Mouse (Mus musculus) MEL (cell line): Measurements from ENCODE around the gene Vgll4. TPM values are rescaled to one million over a fixed set of nuclear protein-coding genes. Genes with fewer than 3 reads are reported as not detected.

ENCODE experiments used
- DNase-seq: peaks from one replicate; pipeline ENCODE4 v3.0.0; 2011; ENCODE audit warnings: low read depth, low spot score
- H3K27ac ChIP-seq: 2 replicates; pipeline ENCODE4 v1.5.1; 2012; ENCODE audit warnings: low read depth, mild to moderate bottlenecking, control low read depth, low read length, moderate library complexity; ENCODE audit not compliant: control insufficient read depth
- H3K27me3 ChIP-seq, 2 experiments: fragments of 150-350 bp in 1 of 2; sonication (generic) in 1 of 2; 2 replicates each; pipeline ENCODE4 v1.6.1; 2012; ENCODE audit warnings: low read length in 2 of 2, mild to moderate bottlenecking in 2 of 2, improper control_type of control experiment in 1 of 2, moderate library complexity in 1 of 2; ENCODE audit not compliant: insufficient read depth in 2 of 2, control insufficient read depth in 1 of 2
- H3K36me3 ChIP-seq, 2 experiments: 2 replicates each; pipeline ENCODE4 v1.6.1; 2012 to 2014; ENCODE audit warnings: low read length in 2 of 2, improper control_type of control experiment in 1 of 2, inconsistent platforms in 1 of 2, mild to moderate bottlenecking in 1 of 2; ENCODE audit not compliant: insufficient read depth in 2 of 2, control insufficient read depth in 1 of 2
- H3K4me1 ChIP-seq, 2 experiments: fragments of 150-350 bp in 1 of 2; sonication (generic) in 1 of 2; 2 replicates each; pipeline ENCODE4 v1.6.1; 2012; ENCODE audit warnings: low read length in 2 of 2, improper control_type of control experiment in 1 of 2, mild to moderate bottlenecking in 1 of 2; ENCODE audit not compliant: insufficient read depth in 2 of 2, control insufficient read depth in 1 of 2
- H3K4me3 ChIP-seq, 2 experiments: fragments of 150-350 bp in 1 of 2; sonication (generic) in 1 of 2; 2 replicates each; pipeline ENCODE4 v1.5.1; 2012; ENCODE audit warnings: low read depth in 2 of 2, low read length in 2 of 2, mild to moderate bottlenecking in 2 of 2, moderate library complexity in 2 of 2, control low read depth in 1 of 2, improper control_type of control experiment in 1 of 2; ENCODE audit not compliant: control insufficient read depth in 1 of 2, insufficient read depth in 1 of 2
- H3K79me2 ChIP-seq: 2 replicates; pipeline ENCODE4 v1.6.1; 2012; ENCODE audit warnings: mild to moderate bottlenecking, low read length, moderate library complexity; ENCODE audit not compliant: control insufficient read depth, poor library complexity, insufficient read depth
- H3K9ac ChIP-seq: 2 replicates; pipeline ENCODE4 v1.6.1; 2012; ENCODE audit warnings: low read depth, mild to moderate bottlenecking, control low read depth, low read length, moderate library complexity; ENCODE audit not compliant: control insufficient read depth, poor library complexity, severe bottlenecking
- H3K9me3 ChIP-seq: fragments of 150-350 bp; sonication (generic); replicated peaks from 2 replicates; pipeline ENCODE4 v1.6.1; 2012; ENCODE audit warnings: mild to moderate bottlenecking, low read length, improper control_type of control experiment, moderate library complexity; ENCODE audit not compliant: insufficient read depth
- BHLHE40 ChIP-seq: IDR thresholded peaks from 2 replicates; pipeline ENCODE4 v1.6.1; 2012; ENCODE audit warnings: low read depth, mild to moderate bottlenecking, inconsistent platforms, low read length, improper control_type of control experiment, borderline replicate concordance
- CHD2 ChIP-seq: IDR thresholded peaks from 2 replicates; pipeline ENCODE4 v1.6.1; 2011; ENCODE audit warnings: low read length, improper control_type of control experiment
- EP300 ChIP-seq, 2 experiments: IDR thresholded peaks; 2 replicates each; pipeline ENCODE4 v1.6.1; 2011; ENCODE audit warnings: improper control_type of control experiment in 2 of 2, low read length in 2 of 2, low read depth in 1 of 2, mild to moderate bottlenecking in 1 of 2
- ETS1 ChIP-seq: IDR thresholded peaks from 2 replicates; pipeline ENCODE4 v1.6.1; 2012; ENCODE audit warnings: low read depth, mild to moderate bottlenecking, inconsistent platforms, low read length, improper control_type of control experiment, moderate library complexity
- GATA1 ChIP-seq: IDR thresholded peaks from 2 replicates; pipeline ENCODE4 v1.6.1; 2011; ENCODE audit warnings: low read depth, low read length, improper control_type of control experiment
- JUND ChIP-seq: IDR thresholded peaks from 2 replicates; pipeline ENCODE4 v1.6.1; 2011; ENCODE audit warnings: low read depth, mild to moderate bottlenecking, improper control_type of control experiment, low read length
- KAT2A ChIP-seq: conservative IDR thresholded peaks from 2 replicates; pipeline ENCODE4 v1.6.1; 2012; ENCODE audit warnings: low read depth, low read length, improper control_type of control experiment, inconsistent platforms
- MAFK ChIP-seq: IDR thresholded peaks from 2 replicates; pipeline ENCODE4 v1.6.1; 2011; ENCODE audit warnings: low read depth, mild to moderate bottlenecking, low read length, improper control_type of control experiment, borderline replicate concordance
- MAX ChIP-seq: IDR thresholded peaks from 2 replicates; pipeline ENCODE4 v1.6.1; 2011; ENCODE audit warnings: low read length, improper control_type of control experiment
- MAZ ChIP-seq: IDR thresholded peaks from 2 replicates; pipeline ENCODE4 v1.6.1; 2012; ENCODE audit warnings: low read depth, mild to moderate bottlenecking, inconsistent platforms, low read length, improper control_type of control experiment
- MXI1 ChIP-seq: IDR thresholded peaks from 2 replicates; pipeline ENCODE4 v1.6.1; 2011; ENCODE audit warnings: mild to moderate bottlenecking, low read depth, low read length, improper control_type of control experiment
- MYC ChIP-seq: IDR thresholded peaks from 2 replicates; pipeline ENCODE4 v1.6.1; 2011; ENCODE audit warnings: low read depth, mild to moderate bottlenecking, low read length, improper control_type of control experiment, moderate library complexity
- NRF1 ChIP-seq: IDR thresholded peaks from 2 replicates; pipeline ENCODE4 v1.6.1; 2014; ENCODE audit warnings: low read depth, mild to moderate bottlenecking, inconsistent platforms, low read length, improper control_type of control experiment, moderate library complexity; ENCODE audit not compliant: poor library complexity, insufficient read depth, severe bottlenecking
- POLR2A ChIP-seq, 2 experiments: IDR thresholded peaks; 2 replicates each; pipeline ENCODE4 v1.6.1; 2011 to 2012; ENCODE audit warnings: low read length in 2 of 2, mild to moderate bottlenecking in 2 of 2, control low read depth in 1 of 2, improper control_type of control experiment in 1 of 2, low read depth in 1 of 2, moderate library complexity in 1 of 2; ENCODE audit not compliant: control insufficient read depth in 1 of 2, insufficient read depth in 1 of 2, poor library complexity in 1 of 2
- POLR2AphosphoS5 ChIP-seq: IDR thresholded peaks from 2 replicates; pipeline ENCODE4 v1.6.1; 2012; ENCODE audit warnings: low read depth, borderline replicate concordance, mild to moderate bottlenecking, inconsistent platforms, low read length, moderate library complexity, mixed read lengths
- TAL1 ChIP-seq: IDR thresholded peaks from 2 replicates; pipeline ENCODE4 v1.6.1; 2012; ENCODE audit warnings: mild to moderate bottlenecking, inconsistent platforms, low read length, moderate library complexity, mixed read lengths
- UBTF ChIP-seq: IDR thresholded peaks from 2 replicates; pipeline ENCODE4 v1.6.1; 2012; ENCODE audit warnings: low read depth, mild to moderate bottlenecking, inconsistent platforms, low read length, improper control_type of control experiment, moderate library complexity, borderline replicate concordance; ENCODE audit not compliant: insufficient read depth
- USF1 ChIP-seq: IDR thresholded peaks from 2 replicates; pipeline ENCODE4 v1.6.1; 2014; ENCODE audit warnings: low read depth, mild to moderate bottlenecking, inconsistent platforms, low read length, improper control_type of control experiment, moderate library complexity
- USF2 ChIP-seq, 2 experiments: IDR thresholded peaks; 2 replicates each; pipeline ENCODE4 v1.6.1; 2011 to 2012; ENCODE audit warnings: improper control_type of control experiment in 2 of 2, low read length in 2 of 2, borderline replicate concordance in 1 of 2, inconsistent platforms in 1 of 2, low read depth in 1 of 2, mild to moderate bottlenecking in 1 of 2; ENCODE audit not compliant: insufficient read depth in 1 of 2
- polyA plus RNA-seq, 2 experiments: library from polyadenylated mRNA; stranded (reverse) in 1 of 2; unstranded in 1 of 2; fragments of >175 nt in 1 of 2; fragments of >200 nt in 1 of 2; gene quantifications; 2 replicates each; pipeline versions ENCODE4 v1.2.1 to v1.2.4; 2012; ENCODE audit warnings: low replicate concordance in 2 of 2, low read depth in 1 of 2; ENCODE audit not compliant: insufficient read length in 2 of 2, insufficient read depth in 1 of 2, missing spikeins in 1 of 2
- total RNA-seq: library from RNA; depleted of rRNA; stranded (reverse); fragments of 300-350 nt; gene quantifications from 2 replicates; pipeline ENCODE4 v1.2.3, GENCODE M21; 2012

Gene Vgll4
- total and polyA plus RNA-seq, 3 experiments = 18.1 to 21.5 TPM; not detected in 1

- Histone ChIP-seq H3K9ac (no peak overlapping the region), H3K27ac (no peak overlapping the region)
- DNase-seq = no peak
- TF ChIP-seq TAL1 (no peak), GATA1 (no peak), MAZ (no peak)
- TF ChIP-seq, all 39 proteins: peak for 0
- Histone ChIP-seq H3K36me3 (peaks cover 0 to 9% of the 10 kb centered on the region in 2 experiments; a peak in 2 of 4 replicates), H3K4me3 (no peak overlapping the region), H3K79me2 (peaks cover 4% of the 10 kb centered on the region; the same call in 1 of the 2 replicates), H3K27me3 (no peaks in the 10 kb centered on the region), H3K9me3 (no peaks in the 10 kb centered on the region), H3K4me1 (peaks cover 8 to 14% of the 10 kb centered on the region in 2 experiments; a peak in 3 of 4 replicates)
Observed at GRCm38 (mm10) chr6:114899652-114900051, 70.1 kb downstream of the Vgll4 start.

GRCm38 (mm10) chr6:114898949-114899348 is 70.8 kb downstream of the Vgll4 start:
- Histone ChIP-seq H3K79me2 (peaks cover 4% of the 10 kb centered on the region; the same call in 1 of the 2 replicates), H3K27me3 (no peaks in the 10 kb centered on the region), H3K9ac (no peak overlapping the region), H3K4me1 (peaks cover 8 to 14% of the 10 kb centered on the region in 2 experiments; a peak in 3 of 4 replicates), H3K36me3 (peaks cover 0 to 9% of the 10 kb centered on the region in 2 experiments; a peak in 2 of 4 replicates), H3K4me3 (no peak overlapping the region), H3K9me3 (no peaks in the 10 kb centered on the region), H3K27ac (no peak overlapping the region)
- TF ChIP-seq MXI1 = no peak
- no peak for TF ChIP-seq USF2 (IDR thresholded peaks at IDR 0.05; ENCODE audit: borderline replicate concordance in 1 of 2, insufficient read depth in 1 of 2, low read depth in 1 of 2, low read length in 2 of 2)
- no peak for TF ChIP-seq USF1
- no peak for TF ChIP-seq EP300 (IDR thresholded peaks at IDR 0.05; ENCODE audit: low read depth in 1 of 2, low read length in 2 of 2)
- no peak for TF ChIP-seq MYC
- TF ChIP-seq CHD2 = no peak
- TF ChIP-seq BHLHE40 = no peak
- no peak for TF ChIP-seq NRF1
- TF ChIP-seq UBTF = no peak
- TF ChIP-seq POLR2AphosphoS5 = no peak
- TF ChIP-seq ETS1 = no peak
- TF ChIP-seq MAX = no peak
- no peak for TF ChIP-seq MAFK
- no peak for TF ChIP-seq KAT2A
- TF ChIP-seq POLR2A (IDR thresholded peaks at IDR 0.05; ENCODE audit: control insufficient read depth in 1 of 2, insufficient read depth in 1 of 2, low read depth in 1 of 2, low read length in 2 of 2, poor library complexity in 1 of 2) = no peak
- no peak for TF ChIP-seq JUND
- TF ChIP-seq MAZ = no peak
- no peak for DNase-seq
